Comparison of ENCODE assay signal across 22 mouse cellular contexts in the genomic region with DNA sequence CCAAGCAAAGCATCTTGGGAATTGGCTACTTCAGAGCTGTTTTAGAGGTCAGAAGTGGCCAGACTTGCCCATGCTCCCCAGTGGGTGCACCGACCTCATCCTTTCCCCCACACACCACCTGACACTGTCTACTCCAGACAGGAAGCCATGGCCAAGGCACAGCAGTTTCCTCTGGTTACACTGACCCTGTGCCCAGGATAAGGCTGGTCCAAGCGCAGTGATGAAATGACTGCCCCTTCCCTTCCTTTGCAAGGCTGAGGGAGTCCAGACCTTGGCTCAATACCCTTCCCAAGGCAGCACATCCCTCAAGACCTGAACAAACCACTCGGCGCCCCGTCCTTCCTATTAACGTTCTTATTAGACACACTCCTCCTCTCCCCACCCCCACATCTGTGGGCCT. TPM values are rescaled to one million over a fixed set of nuclear protein-coding genes. Genes with fewer than 3 reads are reported as not detected.
DNase-seq lines count a peak whose midpoint lies in the region; ATAC-seq lines count a peak whose summit lies in the region.
"Had no signal": no experiment of that assay in that cellular context is flagged by ENCODE, and none has a peak within 500 bp of the region (broad histone marks: within the 10 kb centered on the region; RNA-seq: fewer than 3 reads in every experiment).

No protein-coding gene starts in this region.

- H3K9me3 ChIP-seq in forebrain, embryonic 13.5 days (replicated peaks) = no peaks in the 10 kb centered on the region
- no peaks in the 10 kb centered on the region for H3K9me3 ChIP-seq in forebrain, embryonic 11.5 days (ENCODE audit: control insufficient read depth, low read length)
- no peaks in the 10 kb centered on the region for H3K9me3 ChIP-seq in megakaryocyte, embryonic 14.5 days
- H3K9me3 ChIP-seq: embryonic facial prominence, embryonic 13.5 days; forebrain, embryonic 12.5 days; G1E; limb, embryonic 12.5 days; liver, embryonic 15.5 days had no signal

- H3K4me3 ChIP-seq in forebrain, embryonic 13.5 days = no peak overlapping the region
- no peak overlapping the region for H3K4me3 ChIP-seq in forebrain, embryonic 11.5 days (ENCODE audit: low read depth, low read length)
- H3K4me3 ChIP-seq in megakaryocyte, embryonic 14.5 days (replicated peaks) = peak overlapping the region; percentile 83
- no peak overlapping the region for H3K4me3 ChIP-seq in brown adipose tissue, adult 24 weeks (ENCODE audit: insufficient read depth, low read depth, low read length)
- H3K4me3 ChIP-seq: embryonic facial prominence, embryonic 13.5 days; forebrain, embryonic 12.5 days; limb, embryonic 12.5 days; liver, embryonic 15.5 days had no signal

- no peak for ATAC-seq in forebrain, embryonic 13.5 days
- ATAC-seq in forebrain, embryonic 11.5 days (replicated peaks; ENCODE audit: low FRiP score) = no peak
- no peak for ATAC-seq in megakaryocyte, adult 5-6 weeks (ENCODE audit: poor library complexity, severe bottlenecking)
- ATAC-seq: intestine, postnatal 0 days; midbrain, embryonic 16.5 days; Patski had no signal

- WGBS in forebrain, embryonic 13.5 days = 95% methylated on average over 6 of the region's 6 CpGs
- WGBS in forebrain, embryonic 11.5 days = 81% methylated on average over 6 of the region's 6 CpGs

- H3K9ac ChIP-seq in forebrain, embryonic 13.5 days = 0 out of 2 replicates have a peak overlapping the region, but pooled peaks have one; percentile 21
- no peak overlapping the region; the same call in 1 of the 2 replicates for H3K9ac ChIP-seq in forebrain, embryonic 11.5 days (ENCODE audit: low read length)
- H3K9ac ChIP-seq: embryonic facial prominence, embryonic 13.5 days; forebrain, embryonic 12.5 days; hindbrain, embryonic 14.5 days; limb, embryonic 12.5 days; liver, embryonic 15.5 days; lung, embryonic 14.5 days had no signal

- no peaks in the 10 kb centered on the region for H3K4me1 ChIP-seq in forebrain, embryonic 13.5 days
- H3K4me1 ChIP-seq in forebrain, embryonic 11.5 days (replicated peaks; ENCODE audit: control insufficient read depth, insufficient read depth, low read length) = no peaks in the 10 kb centered on the region
- peaks cover 90% of the 10 kb centered on the region for H3K4me1 ChIP-seq in megakaryocyte, embryonic 14.5 days
- H3K4me1 ChIP-seq in brown adipose tissue, adult 24 weeks (ENCODE audit: control insufficient read depth, insufficient read depth, insufficient read length, low read length) = peaks cover 7% of the 10 kb centered on the region; the same call in 1 of the 2 replicates
- H3K4me1 ChIP-seq: embryonic facial prominence, embryonic 13.5 days; forebrain, embryonic 12.5 days; limb, embryonic 12.5 days; liver, embryonic 15.5 days had no signal

- H3K27ac ChIP-seq in forebrain, embryonic 13.5 days = no peak overlapping the region
- no peak overlapping the region for H3K27ac ChIP-seq in forebrain, embryonic 11.5 days (ENCODE audit: low read depth, low read length)
- peak overlapping the region; percentile 89 for H3K27ac ChIP-seq in brown adipose tissue, adult 24 weeks (replicated peaks; ENCODE audit: low read depth, low read length)
- H3K27ac ChIP-seq: embryonic facial prominence, embryonic 13.5 days; forebrain, embryonic 12.5 days; hindbrain, embryonic 14.5 days; limb, embryonic 12.5 days; liver, embryonic 15.5 days had no signal

- peak; percentile 28 for DNase-seq in adrenal gland, adult 2 months
- no peak for DNase-seq in adrenal gland, adult 18-20 months (ENCODE audit: low spot score in 2 of 2)
- no peak for DNase-seq in forebrain, embryonic 11.5 days (ENCODE audit: low spot score)
- DNase-seq in spleen, postnatal 10 days (ENCODE audit: low spot score in 2 of 2) = no peak
- DNase-seq: layer of hippocampus, postnatal 36 days had no signal

- no peak overlapping the region for H3K4me2 ChIP-seq in forebrain, embryonic 13.5 days
- no peak overlapping the region for H3K4me2 ChIP-seq in forebrain, embryonic 11.5 days (ENCODE audit: low read depth, low read length, severe bottlenecking)
- H3K4me2 ChIP-seq: embryonic facial prominence, embryonic 13.5 days; forebrain, embryonic 12.5 days; heart, embryonic 11.5 days; hindbrain, embryonic 14.5 days; limb, embryonic 12.5 days; liver, embryonic 15.5 days; lung, embryonic 14.5 days; midbrain, embryonic 11.5 days had no signal

- H3K36me3 ChIP-seq in forebrain, embryonic 13.5 days (ENCODE audit: poor library complexity, severe bottlenecking) = no peaks in the 10 kb centered on the region
- H3K36me3 ChIP-seq in forebrain, embryonic 11.5 days (ENCODE audit: control insufficient read depth, insufficient read depth, low read length) = no peaks in the 10 kb centered on the region
- H3K36me3 ChIP-seq in megakaryocyte, embryonic 14.5 days (replicated peaks; ENCODE audit: low read length) = no peaks in the 10 kb centered on the region
- H3K36me3 ChIP-seq: embryonic facial prominence, embryonic 13.5 days; forebrain, embryonic 12.5 days; G1E; limb, embryonic 12.5 days; liver, embryonic 15.5 days had no signal

- no peaks in the 10 kb centered on the region for H3K27me3 ChIP-seq in forebrain, embryonic 13.5 days
- H3K27me3 ChIP-seq in forebrain, embryonic 11.5 days (ENCODE audit: control insufficient read depth, insufficient read depth, low read length) = no peaks in the 10 kb centered on the region; the same call in 1 of the 2 replicates
- peaks cover 15% of the 10 kb centered on the region for H3K27me3 ChIP-seq in megakaryocyte, embryonic 14.5 days (replicated peaks)
- H3K27me3 ChIP-seq: embryonic facial prominence, embryonic 13.5 days; liver, embryonic 15.5 days; Patski had no signal

RNA-seq across cellular contexts. Expression of a gene that starts 24.9 kb away (rescaled TPM):
- 10 to 100 TPM in 1 of 2 experiments, 1 to 10 TPM in 1; 8.4 to 12.5 TPM for total RNA-seq in adrenal gland, adult 2 months (2021)
- polyA plus RNA-seq in adrenal gland, adult 2 months (2012; rRNA removed) = 11.2 and 13.1 TPM in 2 replicates
- total RNA-seq in adrenal gland, adult 18-20 months (2021) = 10 to 100 TPM in 1 of 2 experiments, 1 to 10 TPM in 1; 5.5 to 11.1 TPM
- polyA plus RNA-seq in forebrain, embryonic 13.5 days (2015; fragmentation: Nextera tagmentation; extraction: Ambion mirVana) = 4.3 and 7.0 TPM in 2 replicates
- 6.2 and 7.7 TPM in 2 replicates for polyA plus RNA-seq in forebrain, embryonic 11.5 days (2014; fragmentation: Nextera tagmentation; extraction: Ambion mirVana)
- 28.0 and 36.3 TPM in 2 replicates for polyA plus RNA-seq in megakaryocyte, embryonic 14.5 days (2012; ENCODE audit: insufficient read depth, low replicate concordance)
- total RNA-seq in megakaryocyte, adult 5-6 weeks (2015) = 0.98 and 3.2 TPM in 2 replicates
- total RNA-seq in megakaryocyte, adult 5-6 weeks (2017) = 0.92 and 2.2 TPM in 2 replicates
- polyA plus RNA-seq in brown adipose tissue, adult 24 weeks (2012; ENCODE audit: insufficient read depth, insufficient read length, missing spikeins) = 8.5 and 29.6 TPM in 2 replicates
- total RNA-seq: neutrophil, adult 5-6 weeks had no signal

RNA-seq across cellular contexts. Expression of a gene that starts 33.6 kb away (rescaled TPM):
- 10 to 100 TPM; 41.4 to 46.7 TPM for total RNA-seq in adrenal gland, adult 2 months (2021)
- polyA plus RNA-seq in adrenal gland, adult 2 months (2012; rRNA removed) = 72.1 and 82.5 TPM in 2 replicates
- 10 to 100 TPM; 35.2 to 42.3 TPM for total RNA-seq in adrenal gland, adult 18-20 months (2021)
- polyA plus RNA-seq in forebrain, embryonic 13.5 days (2015; fragmentation: Nextera tagmentation; extraction: Ambion mirVana) = 26.9 and 31.5 TPM in 2 replicates
- 28.5 and 36.4 TPM in 2 replicates for polyA plus RNA-seq in forebrain, embryonic 11.5 days (2014; fragmentation: Nextera tagmentation; extraction: Ambion mirVana)
- 46.9 and 62.9 TPM in 2 replicates for polyA plus RNA-seq in megakaryocyte, embryonic 14.5 days (2012; ENCODE audit: insufficient read depth, low replicate concordance)
- 13.9 and 14.2 TPM in 2 replicates for total RNA-seq in megakaryocyte, adult 5-6 weeks (2015)
- 7.8 TPM in 2 replicates for total RNA-seq in megakaryocyte, adult 5-6 weeks (2017)
- 11.7 and 13.7 TPM in 2 replicates for polyA plus RNA-seq in brown adipose tissue, adult 24 weeks (2012; ENCODE audit: insufficient read depth, insufficient read length, missing spikeins)
